Mouse (Mus musculus) kidney, adult 2 months (tissue): Measurements from ENCODE around the gene Ankle1. TPM values are rescaled to one million over a fixed set of nuclear protein-coding genes. Genes with fewer than 3 reads are reported as not detected.
"Not testable (repeated sequence)": the region's sequence is repeated elsewhere in the genome, so short reads cannot be mapped to it uniquely, and the experiment has no call there.

ENCODE experiments used
- DNase-seq: peaks from one replicate; pipeline ENCODE4 v3.0.0; 2021
- H3K27ac ChIP-seq: fragments of 200-500 bp; 2 replicates; pipeline ENCODE4 v1.5.1; 2012; ENCODE audit warnings: low read depth, low read length, control low read depth, inconsistent platforms; ENCODE audit not compliant: insufficient read depth
- H3K27me3 ChIP-seq: fragments of 200-500 bp; replicated peaks from 2 replicates; pipeline ENCODE4 v1.6.1; 2012; ENCODE audit warnings: mild to moderate bottlenecking, moderate library complexity, low read length, inconsistent platforms; ENCODE audit not compliant: control insufficient read depth, insufficient read depth
- H3K36me3 ChIP-seq: fragments of 200-500 bp; 2 replicates; pipeline ENCODE4 v1.6.1; 2012; ENCODE audit warnings: mild to moderate bottlenecking, moderate library complexity, low read length, inconsistent platforms; ENCODE audit not compliant: control insufficient read depth, insufficient read depth
- H3K4me1 ChIP-seq: fragments of 200-500 bp; 2 replicates; pipeline ENCODE4 v1.6.1; 2011; ENCODE audit warnings: low read length; ENCODE audit not compliant: control insufficient read depth, insufficient read depth
- H3K4me3 ChIP-seq: fragments of 200-500 bp; 2 replicates; pipeline ENCODE4 v1.5.1; 2011; ENCODE audit warnings: mild to moderate bottlenecking, low read depth, low read length, control low read depth; ENCODE audit not compliant: insufficient read depth
- CTCF ChIP-seq: fragments of 200-500 bp; conservative IDR thresholded peaks from 2 replicates; pipeline ENCODE4 v1.5.1; 2011; ENCODE audit warnings: low read depth, mild to moderate bottlenecking, control low read depth, low read length, moderate library complexity, mixed read lengths; ENCODE audit not compliant: insufficient read depth, insufficient read length
- POLR2A ChIP-seq: fragments of 200-500 bp; IDR thresholded peaks from one replicate; pipeline ENCODE4 v1.6.1; 2011; ENCODE audit warnings: low read depth, low read length, control low read depth
- WGBS: fragments of 180-500 bp; shearing (Covaris S2); methylation state at CpG from one replicate; pipeline ENCODE4 v1.1.7; 2018; 5-methylcytosine and 5-hydroxymethylcytosine counted together
- polyA plus RNA-seq: library from polyadenylated mRNA; depleted of rRNA; stranded (reverse); fragments of >200 nt; gene quantifications from 2 replicates; pipeline ENCODE4 v1.2.3, GENCODE M21; 2012

The Ankle1 gene
- polyA plus RNA-seq, 1 experiment: 0.28 TPM

DNA sequence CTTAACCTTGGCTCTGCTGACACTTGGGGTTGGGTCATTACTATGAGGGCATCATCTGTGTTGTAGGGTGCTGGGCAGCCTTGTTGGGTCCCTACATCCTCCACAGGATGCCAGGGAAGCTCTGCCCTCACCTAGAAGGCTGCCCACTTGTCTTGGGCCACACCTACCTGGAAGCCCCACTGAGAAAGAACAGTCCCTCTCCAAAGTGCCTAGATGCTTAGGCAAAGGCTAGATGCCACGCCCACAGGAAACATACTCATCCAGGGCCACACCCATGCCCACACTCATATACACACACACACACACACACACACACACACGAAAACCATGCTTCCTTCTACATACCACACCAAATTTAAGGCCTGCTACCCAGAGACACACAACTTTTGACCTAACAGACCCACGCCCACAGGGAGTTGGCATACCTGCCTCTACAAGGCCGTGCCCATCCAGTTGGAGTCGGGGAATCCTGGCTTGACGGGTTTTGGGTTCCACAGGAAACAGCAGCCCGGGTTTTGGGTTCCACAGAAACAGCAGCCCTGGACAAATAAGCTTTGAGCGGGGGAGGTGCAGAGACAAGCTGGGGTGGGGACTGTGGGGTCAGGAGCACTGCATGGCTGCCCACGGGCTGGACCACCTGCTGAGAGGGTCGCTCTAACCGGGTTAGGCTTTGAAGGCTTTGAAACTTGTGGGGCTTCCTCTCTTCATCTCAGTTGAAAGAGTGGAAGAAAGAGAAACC, 5.9 kb downstream of the Ankle1 start:
- 28% methylated on average over 11 of the region's 11 CpGs for WGBS
- no peak overlapping the region for H3K27ac ChIP-seq
- TF ChIP-seq POLR2A: no peak
- TF ChIP-seq CTCF: no peak
- DNase-seq: no peak
- H3K27me3 ChIP-seq: no peaks in the 10 kb centered on the region
- no peak overlapping the region for H3K4me3 ChIP-seq
- H3K4me1 ChIP-seq: no peaks in the 10 kb centered on the region
- no peaks in the 10 kb centered on the region for H3K36me3 ChIP-seq

DNA sequence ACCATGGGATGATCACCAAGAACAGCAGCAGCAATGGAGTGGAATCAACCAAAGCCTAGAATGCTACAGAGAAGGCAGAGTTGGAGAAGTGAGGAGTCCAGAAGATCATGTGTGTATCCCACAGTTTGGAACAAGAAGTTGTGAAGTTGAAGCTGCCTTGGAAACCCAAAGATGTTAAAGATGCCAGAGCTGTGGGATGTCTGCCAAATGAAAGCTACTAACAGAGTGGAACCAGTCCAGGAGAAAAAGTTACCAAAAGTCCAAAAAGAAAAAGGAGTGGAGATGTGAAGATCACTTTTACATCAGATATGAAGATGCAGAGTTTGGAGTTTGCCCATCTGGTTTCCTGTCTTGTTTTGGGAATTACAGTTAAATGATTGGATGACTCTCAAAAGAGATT, 16.3 kb downstream of the Ankle1 start:
- TF ChIP-seq POLR2A: no peak
- TF ChIP-seq CTCF: no peak
- DNase-seq: no peak
- no peaks in the 10 kb centered on the region for H3K27me3 ChIP-seq
- no peaks in the 10 kb centered on the region for H3K4me1 ChIP-seq
- H3K4me3 ChIP-seq: no peak overlapping the region
- no peak overlapping the region for H3K27ac ChIP-seq
- H3K36me3 ChIP-seq: no peaks in the 10 kb centered on the region

DNA sequence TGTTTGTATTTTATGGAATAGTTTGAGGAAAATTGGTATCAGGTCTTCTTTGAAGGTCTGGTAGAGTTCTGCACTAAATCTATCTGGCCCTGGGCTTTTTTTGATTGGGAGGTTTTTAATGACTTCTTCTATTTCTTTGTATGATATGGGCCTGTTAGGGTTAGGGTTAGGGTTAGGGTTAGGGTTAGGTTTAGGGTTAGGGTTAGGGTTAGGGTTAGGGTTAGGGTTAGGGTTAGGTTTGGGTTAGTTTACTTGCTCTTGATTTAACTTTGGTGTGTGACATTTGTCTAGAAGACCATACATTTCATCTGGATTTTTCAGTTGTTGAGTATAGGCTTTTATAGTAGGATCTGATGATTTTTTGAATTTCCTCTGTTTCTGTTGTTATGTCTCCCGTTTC, 27.1 kb downstream of the Ankle1 start:
- H3K36me3 ChIP-seq, H3K4me3 ChIP-seq, DNase-seq, H3K27ac ChIP-seq, H3K27me3 ChIP-seq, H3K4me1 ChIP-seq: not testable (repeated sequence)
- WGBS: 79% methylated on average over 1 of the region's 1 CpGs

DNA sequence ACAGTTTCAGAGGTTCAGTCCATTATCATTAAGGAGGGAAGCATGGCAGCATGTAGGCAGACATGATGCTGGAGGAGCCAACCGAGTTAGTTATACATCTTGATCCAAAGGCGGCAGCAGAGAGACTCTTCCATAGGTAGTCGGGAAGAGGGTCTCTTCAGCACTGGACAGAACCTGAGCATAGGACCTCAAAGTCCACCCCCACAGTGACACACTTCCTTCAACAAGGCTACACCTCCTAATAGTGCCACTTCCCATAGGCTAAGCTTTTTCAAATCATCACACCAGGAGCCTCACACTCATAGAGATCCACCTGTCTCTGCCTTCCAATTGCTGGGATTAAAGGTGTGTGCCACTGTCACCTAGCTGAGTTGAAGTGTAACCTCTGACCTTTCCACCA, 31.2 kb downstream of the Ankle1 start:
- H3K36me3 ChIP-seq: no peaks in the 10 kb centered on the region
- DNase-seq: no peak
- H3K27ac ChIP-seq: no peak overlapping the region
- H3K4me3 ChIP-seq: no peak overlapping the region
- no peaks in the 10 kb centered on the region for H3K27me3 ChIP-seq
- 49% methylated on average over 3 of the region's 3 CpGs for WGBS
- no peak for TF ChIP-seq POLR2A
- no peak for TF ChIP-seq CTCF
- H3K4me1 ChIP-seq: no peaks in the 10 kb centered on the region

DNA sequence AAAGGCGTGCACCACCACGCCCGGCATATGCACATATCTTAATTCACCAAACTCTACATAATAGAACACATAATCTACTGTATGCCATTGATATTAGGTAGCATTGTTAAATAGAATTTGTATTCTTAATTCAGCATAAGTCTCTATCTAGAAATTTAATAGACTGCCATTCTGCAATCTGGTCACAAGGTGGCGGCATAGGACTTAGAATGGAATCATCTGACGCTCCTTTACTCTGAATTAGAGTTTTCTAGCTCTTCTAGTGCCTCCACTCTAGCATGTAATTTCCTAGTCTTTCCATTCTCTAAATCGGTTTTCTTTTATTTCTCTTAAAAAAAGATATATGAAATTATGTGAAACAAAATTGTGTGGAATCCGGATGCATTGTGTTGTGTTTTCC, 35.6 kb downstream of the Ankle1 start:
- Histone ChIP-seq H3K36me3 (no peaks in the 10 kb centered on the region), H3K4me3 (no peak overlapping the region), H3K27me3 (no peaks in the 10 kb centered on the region), H3K27ac (no peak overlapping the region), H3K4me1 (no peaks in the 10 kb centered on the region)
- WGBS: 0% methylated on average over 7 of the region's 7 CpGs
- TF ChIP-seq CTCF (0 out of 2 replicates have a peak, but pooled peaks have one; percentile 25), POLR2A (no peak)
- DNase-seq: peak; percentile 43

DNA sequence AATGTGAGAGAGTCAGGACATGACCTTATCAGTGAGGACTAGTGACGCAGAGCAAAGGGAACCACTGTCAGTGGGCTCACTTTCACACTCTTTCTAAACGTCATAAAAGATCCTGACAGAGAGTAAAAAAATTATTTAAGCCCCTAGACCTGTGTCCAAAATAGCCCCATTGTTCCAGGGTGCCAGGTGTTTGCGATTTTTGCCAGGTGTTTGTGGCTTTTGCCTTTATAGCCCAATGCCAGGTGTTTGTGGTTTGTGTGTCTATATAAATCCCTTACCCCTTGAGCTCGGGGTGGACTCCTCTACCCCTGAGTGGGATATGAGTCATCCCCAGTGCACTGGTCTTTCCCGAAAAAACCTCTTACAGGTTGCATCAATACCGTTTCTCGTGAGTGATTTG, 39.3 kb downstream of the Ankle1 start:
- no peak for DNase-seq
- Histone ChIP-seq H3K4me3 (no peak overlapping the region), H3K4me1 (no peaks in the 10 kb centered on the region), H3K27ac (no peak overlapping the region), H3K27me3 (no peaks in the 10 kb centered on the region), H3K36me3 (no peaks in the 10 kb centered on the region)
- 74% methylated on average over 7 of the region's 7 CpGs for WGBS
- TF ChIP-seq CTCF (no peak), POLR2A (no peak)

DNA sequence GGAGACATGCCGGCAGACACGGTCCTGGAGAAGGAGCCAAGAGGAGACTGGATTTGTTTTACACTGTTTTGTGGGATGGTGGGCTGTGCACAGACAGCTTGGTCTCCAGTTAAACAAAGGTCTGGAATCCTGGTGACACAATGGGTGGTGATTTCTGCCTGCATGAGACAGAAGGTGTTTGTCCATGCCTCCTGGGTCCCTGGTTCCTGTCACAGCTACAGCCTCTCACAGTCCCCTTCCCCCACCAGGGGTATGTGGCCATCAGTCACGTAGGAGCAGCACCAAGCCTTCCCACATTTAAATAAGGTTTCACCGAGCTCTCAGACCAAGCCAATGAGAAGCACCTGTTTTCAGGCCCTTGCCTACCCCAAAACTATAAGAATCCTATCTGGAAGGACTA, 45.5 kb downstream of the Ankle1 start:
- WGBS: 65% methylated on average over 4 of the region's 4 CpGs
- DNase-seq: no peak
- Histone ChIP-seq H3K4me1 (no peaks in the 10 kb centered on the region), H3K27ac (no peak overlapping the region), H3K4me3 (no peak overlapping the region), H3K36me3 (no peaks in the 10 kb centered on the region), H3K27me3 (no peaks in the 10 kb centered on the region)
- no peak for TF ChIP-seq CTCF
- TF ChIP-seq POLR2A: no peak

DNA sequence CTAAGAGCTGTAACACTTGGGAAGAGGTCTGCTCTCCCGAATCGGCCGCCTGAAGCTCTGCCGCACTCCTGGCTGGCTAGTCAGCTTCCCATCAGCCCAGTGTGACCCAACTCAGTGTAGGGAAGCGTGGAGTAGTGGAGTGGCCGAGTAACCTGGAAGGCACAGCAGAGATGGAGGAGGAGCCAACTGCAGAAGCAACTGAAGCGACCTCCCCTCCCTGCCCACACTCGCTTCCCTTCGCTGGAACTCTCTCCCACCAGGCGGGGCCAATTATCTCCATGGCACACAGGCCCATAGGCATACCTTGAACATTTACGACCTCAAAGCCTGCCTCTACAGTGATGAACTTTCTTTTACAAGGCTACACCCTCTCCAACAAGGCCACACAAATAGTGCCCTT, 46.0 kb downstream of the Ankle1 start:
- H3K27me3 ChIP-seq: no peaks in the 10 kb centered on the region
- WGBS: 53% methylated on average over 11 of the region's 11 CpGs
- H3K4me1 ChIP-seq: no peaks in the 10 kb centered on the region
- no peak for TF ChIP-seq CTCF
- TF ChIP-seq POLR2A: no peak
- no peak overlapping the region for H3K27ac ChIP-seq
- DNase-seq: no peak
- no peaks in the 10 kb centered on the region for H3K36me3 ChIP-seq
- no peak overlapping the region for H3K4me3 ChIP-seq
